Mouse (Mus musculus): ENCODE measurements around the gene Gm45233.

DNA sequence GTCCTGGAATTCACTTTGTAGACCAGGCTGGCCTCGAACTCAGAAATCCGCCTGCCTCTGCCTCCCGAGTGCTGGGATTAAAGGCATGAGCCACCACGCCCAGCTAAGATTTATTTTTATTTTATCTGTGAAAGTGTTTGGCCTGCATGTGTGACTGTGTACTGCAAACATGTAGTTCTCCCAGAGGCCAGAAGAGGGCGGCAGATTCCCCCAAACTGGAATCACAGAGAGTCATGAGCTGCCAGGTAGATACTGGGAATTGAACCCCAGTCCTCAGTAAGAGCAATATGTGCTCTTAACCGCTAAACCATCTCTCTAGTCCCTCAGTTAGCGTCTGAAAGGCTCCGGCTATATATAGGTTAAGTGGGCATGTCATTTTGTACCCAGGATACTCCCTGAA is 26.4 kb downstream of the Gm45233 start:
- no peak for TF ChIP-seq FLI1 (IDR thresholded peaks at IDR 0.05; ENCODE audit: low read length)
- TF ChIP-seq GATA1 (IDR thresholded peaks at IDR 0.05; ENCODE audit: borderline replicate concordance, low read length): no peak

Data from megakaryocyte, embryonic 14.5 days (primary cell).